Mouse (Mus musculus) liver, embryonic 11.5 days (tissue): ENCODE data around the gene Mt2. TPM values are rescaled to one million over a fixed set of nuclear protein-coding genes. Genes with fewer than 3 reads are reported as not detected.

Experiments used
- ATAC-seq: fragments of 200-750 bp; cut with Nextera tagmentation; replicated peaks from 2 replicates; pipeline ENCODE4 v1.8.0; 2017; ENCODE audit warnings: moderate number of reproducible peaks, mild to moderate bottlenecking, moderate TSS enrichment, moderate library complexity; ENCODE audit not compliant: low FRiP score
- DNase-seq: peaks from one replicate; pipeline ENCODE4 v3.0.0-alpha.2; 2017; ENCODE audit warnings: low spot score
- H3K27ac ChIP-seq: fragments of 300-500 bp; sonication (generic); 2 replicates; pipeline ENCODE4 v1.5.1; 2014; ENCODE audit warnings: mild to moderate bottlenecking, low read depth, low read length, control low read depth
- H3K27me3 ChIP-seq: fragments of 300-500 bp; sonication (generic); replicated peaks from 2 replicates; pipeline ENCODE4 v1.6.1; 2014; ENCODE audit warnings: low read length, mixed read lengths; ENCODE audit not compliant: control insufficient read depth, insufficient read depth
- H3K36me3 ChIP-seq: fragments of 300-500 bp; sonication (generic); 2 replicates; pipeline ENCODE4 v1.6.1; 2014; ENCODE audit warnings: mild to moderate bottlenecking, low read length, moderate library complexity, mixed read lengths; ENCODE audit not compliant: control insufficient read depth, insufficient read depth
- H3K4me1 ChIP-seq: fragments of 300-500 bp; sonication (generic); replicated peaks from 2 replicates; pipeline ENCODE4 v1.6.1; 2014; ENCODE audit warnings: low read length, mixed read lengths; ENCODE audit not compliant: control insufficient read depth, insufficient read depth
- H3K4me2 ChIP-seq: fragments of 300-500 bp; sonication (generic); 2 replicates; pipeline ENCODE4 v1.6.1; 2014; ENCODE audit warnings: mild to moderate bottlenecking, control low read depth, moderate library complexity
- H3K4me3 ChIP-seq: fragments of 300-500 bp; sonication (generic); 2 replicates; pipeline ENCODE4 v1.5.1; 2014; ENCODE audit warnings: low read depth, low read length, control low read depth
- H3K9ac ChIP-seq: fragments of 300-500 bp; sonication (generic); 2 replicates; pipeline ENCODE4 v1.6.1; 2014; ENCODE audit warnings: low read depth, low read length, control low read depth
- H3K9me3 ChIP-seq: fragments of 300-500 bp; sonication (generic); 2 replicates; pipeline ENCODE4 v1.6.1; 2016; ENCODE audit warnings: low read length, inconsistent platforms, mixed read lengths; ENCODE audit not compliant: control insufficient read depth
- WGBS: fragments of 180-500 bp; shearing (Covaris S2); extraction: QIAGEN DNeasy Blood & Tissue Kit; methylation state at CpG from one replicate; pipeline ENCODE4 v1.1.7; 2014; 5-methylcytosine and 5-hydroxymethylcytosine counted together
- polyA plus RNA-seq: library from polyadenylated mRNA; unstranded; fragments of >200 nt; fragmentation: Nextera tagmentation; extraction: Ambion mirVana; gene quantifications from 2 replicates; pipeline ENCODE4 v1.2.1, GENCODE M21; 2014

Gene Mt2
- polyA plus RNA-seq, 1 experiment from 2014 or later = 795 TPM

DNA sequence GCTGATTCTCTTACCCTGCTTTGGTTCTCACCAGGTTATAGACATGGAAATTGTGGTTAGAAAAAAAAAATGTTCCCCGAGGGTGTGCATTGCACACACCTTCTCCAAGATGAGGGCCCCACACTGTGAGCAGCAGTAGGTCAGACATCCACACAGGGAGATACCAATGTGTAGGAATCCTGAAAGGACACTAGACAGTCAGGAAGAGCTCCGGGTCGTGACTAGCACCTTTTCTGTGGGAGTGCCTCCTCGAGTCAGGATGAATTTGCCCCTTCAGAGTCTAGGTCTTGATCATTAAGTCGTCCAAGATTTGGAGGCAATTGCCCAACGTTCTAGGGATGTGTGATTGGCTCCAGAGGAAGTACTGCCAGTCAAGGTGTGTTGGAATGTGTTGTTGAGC lies 13.3 kb downstream of the Mt2 start:
- no peak overlapping the region for H3K4me3 ChIP-seq
- peak overlapping the region; percentile 60 for H3K4me2 ChIP-seq
- peaks cover 36% of the 10 kb centered on the region for H3K4me1 ChIP-seq
- H3K9me3 ChIP-seq = no peaks in the 10 kb centered on the region
- no peak overlapping the region for H3K9ac ChIP-seq
- ATAC-seq (no peak), DNase-seq (no peak)
- peak overlapping the region; percentile 4; the same call in 1 of the 2 replicates for H3K27ac ChIP-seq
- 63% methylated on average over 6 of the region's 6 CpGs for WGBS
- no peaks in the 10 kb centered on the region for H3K36me3 ChIP-seq
- peaks cover 41% of the 10 kb centered on the region for H3K27me3 ChIP-seq

DNA sequence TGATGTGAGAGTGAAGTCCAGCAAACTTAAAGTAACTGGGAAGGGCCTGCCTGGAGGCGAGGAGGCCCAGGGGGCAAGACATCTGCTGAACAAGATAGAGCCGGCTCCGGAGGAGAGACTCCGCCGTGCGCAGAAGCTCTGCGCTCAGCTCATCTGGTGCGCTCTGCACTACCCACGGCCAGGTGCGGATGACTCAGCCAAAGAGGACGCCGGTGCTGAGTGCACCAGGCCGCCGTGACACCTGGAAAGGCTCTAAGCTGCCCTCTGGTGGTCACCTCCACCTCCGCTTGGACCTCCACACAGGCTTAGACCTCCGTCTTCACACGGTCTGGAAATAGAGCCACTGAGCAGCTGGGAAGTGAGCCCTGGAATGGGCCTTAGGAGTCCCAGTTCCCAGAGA lies 14.1 kb downstream of the Mt2 start:
- WGBS = 4% methylated on average over 17 of the region's 17 CpGs
- H3K9ac ChIP-seq = peak overlapping the region; percentile 46
- DNase-seq (peak; percentile 69), ATAC-seq (peak; percentile 81)
- peaks cover 41% of the 10 kb centered on the region for H3K4me1 ChIP-seq
- peak overlapping the region; percentile 30 for H3K4me3 ChIP-seq
- peak overlapping the region; percentile 47 for H3K27ac ChIP-seq
- H3K9me3 ChIP-seq = no peaks in the 10 kb centered on the region
- no peaks in the 10 kb centered on the region for H3K36me3 ChIP-seq
- peak overlapping the region; percentile 60 for H3K4me2 ChIP-seq
- H3K27me3 ChIP-seq = peaks cover 41% of the 10 kb centered on the region

DNA sequence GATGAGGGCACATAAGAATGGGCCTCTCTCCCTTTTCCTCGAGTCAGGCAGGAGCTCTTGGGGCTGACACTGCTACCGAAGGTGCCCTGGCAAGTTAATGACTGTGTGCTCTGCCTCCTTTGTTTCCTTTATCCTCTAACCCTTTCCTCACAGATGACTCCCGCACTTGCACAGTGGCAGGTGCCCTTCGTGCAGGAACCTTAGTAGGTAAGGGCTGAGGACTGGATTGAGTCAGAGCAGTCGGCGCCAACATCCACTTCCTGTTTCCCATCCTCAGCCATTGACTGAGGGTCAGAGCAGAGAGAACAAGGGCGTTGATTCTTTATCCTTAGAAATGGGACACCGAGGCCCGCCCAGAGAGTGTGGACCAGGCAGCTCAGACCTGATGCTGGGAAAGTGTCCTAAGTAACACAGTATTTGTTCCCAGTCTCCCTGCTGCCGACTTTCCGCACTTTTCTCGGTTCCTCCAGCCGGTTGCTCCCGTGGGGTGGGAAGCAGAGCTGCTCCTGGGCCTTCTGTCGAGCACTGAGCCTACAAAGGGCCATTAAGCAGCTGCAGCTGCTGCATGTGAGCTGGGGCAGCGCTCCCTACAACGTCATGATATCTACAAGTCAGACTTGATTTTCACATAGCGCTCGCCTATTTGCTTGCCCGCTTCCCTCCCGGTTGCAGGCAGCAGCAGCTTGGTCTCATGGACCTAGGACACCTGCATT lies 15.0 kb downstream of the Mt2 start:
- no peaks in the 10 kb centered on the region for H3K9me3 ChIP-seq
- H3K36me3 ChIP-seq = no peaks in the 10 kb centered on the region
- WGBS = 34% methylated on average over 21 of the region's 21 CpGs
- peak overlapping the region; percentile 46 for H3K9ac ChIP-seq
- no peak overlapping the region for H3K4me3 ChIP-seq
- peak overlapping the region; percentile 47 for H3K27ac ChIP-seq
- no peak for ATAC-seq
- peaks cover 38% of the 10 kb centered on the region for H3K4me1 ChIP-seq
- DNase-seq = no peak
- peaks cover 37% of the 10 kb centered on the region for H3K27me3 ChIP-seq
- peak overlapping the region; percentile 60 for H3K4me2 ChIP-seq

DNA sequence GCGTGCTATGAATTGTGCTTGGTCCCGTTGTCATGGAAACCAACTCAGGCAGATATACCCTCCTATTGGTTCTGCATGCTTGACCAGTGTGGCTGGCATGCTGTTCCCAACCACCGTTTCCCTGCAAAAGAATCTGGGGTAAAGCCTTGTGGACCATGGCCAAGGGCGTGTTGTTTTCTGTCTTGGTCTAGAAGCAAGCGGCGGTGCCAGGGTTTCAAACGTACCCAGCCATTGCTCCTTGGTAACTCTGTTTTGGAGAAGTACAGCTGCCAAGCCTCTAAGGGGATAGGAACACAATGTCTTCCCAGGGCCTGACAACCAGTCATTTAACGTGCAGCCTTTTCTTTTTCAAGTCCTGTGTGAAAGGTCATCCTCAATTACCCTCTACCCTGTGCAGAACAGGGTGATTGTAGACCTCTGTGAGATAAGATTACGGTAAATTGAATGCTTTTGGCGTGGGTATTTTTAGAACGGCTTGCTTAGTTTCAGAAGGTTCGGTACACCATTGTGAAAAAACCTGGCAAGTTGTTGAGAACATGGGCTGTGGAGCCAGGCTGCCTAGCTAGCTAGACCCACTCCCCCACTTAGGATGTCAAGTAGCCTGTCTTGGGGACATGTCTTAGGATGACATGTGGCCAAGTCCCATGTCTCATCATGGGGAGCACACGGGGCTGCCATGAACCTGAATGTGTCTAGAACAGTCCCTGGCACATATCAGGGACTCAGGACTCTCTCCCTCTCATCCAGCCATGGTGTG lies 17.0 kb downstream of the Mt2 start:
- peaks cover 24% of the 10 kb centered on the region for H3K4me1 ChIP-seq
- H3K4me2 ChIP-seq = no peak overlapping the region
- no peak overlapping the region for H3K27ac ChIP-seq
- ATAC-seq (no peak), DNase-seq (no peak)
- H3K9me3 ChIP-seq = no peaks in the 10 kb centered on the region
- no peak overlapping the region for H3K9ac ChIP-seq
- peaks cover 24% of the 10 kb centered on the region for H3K27me3 ChIP-seq
- H3K4me3 ChIP-seq = no peak overlapping the region
- no peaks in the 10 kb centered on the region for H3K36me3 ChIP-seq
- WGBS = 64% methylated on average over 13 of the region's 13 CpGs

DNA sequence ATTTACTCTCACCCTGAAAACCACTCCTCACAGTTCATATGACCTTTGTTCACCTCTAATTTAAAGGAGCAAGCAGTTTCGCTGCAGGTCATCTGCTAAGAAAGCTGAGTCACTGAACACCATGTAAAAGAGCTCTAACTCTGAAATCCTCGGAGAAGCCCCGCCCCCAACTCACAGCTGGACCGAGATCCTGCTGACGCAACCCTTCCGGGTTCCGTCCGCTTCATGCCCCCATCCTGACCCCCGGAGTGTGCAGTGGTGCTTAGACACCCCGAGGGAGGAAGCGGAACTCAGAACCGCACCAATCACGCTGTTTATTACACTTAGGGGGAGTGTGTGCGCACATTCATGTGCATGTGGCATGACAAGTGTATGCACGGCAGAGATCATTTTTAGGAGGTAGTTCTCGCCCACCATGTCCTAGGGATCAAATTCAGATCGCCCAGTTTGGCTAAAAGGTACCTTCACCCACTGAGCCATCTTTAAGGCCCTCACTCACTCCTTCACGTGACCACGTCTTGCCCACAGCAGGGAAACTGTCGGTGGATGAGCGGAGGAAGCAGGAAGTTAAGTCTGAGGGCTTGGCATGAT lies 18.7 kb downstream of the Mt2 start:
- Histone ChIP-seq H3K4me1 (peaks cover 23% of the 10 kb centered on the region), H3K4me3 (peak overlapping the region; percentile 54), H3K27me3 (peaks cover 15% of the 10 kb centered on the region), H3K4me2 (peak overlapping the region; percentile 76), H3K27ac (no peak overlapping the region; the same call in 1 of the 2 replicates), H3K36me3 (no peaks in the 10 kb centered on the region), H3K9ac (peak overlapping the region; percentile 66), H3K9me3 (no peaks in the 10 kb centered on the region)
- DNase-seq (peak; percentile 72), ATAC-seq (peak; percentile 53)
- 14% methylated on average over 21 of the region's 21 CpGs for WGBS

DNA sequence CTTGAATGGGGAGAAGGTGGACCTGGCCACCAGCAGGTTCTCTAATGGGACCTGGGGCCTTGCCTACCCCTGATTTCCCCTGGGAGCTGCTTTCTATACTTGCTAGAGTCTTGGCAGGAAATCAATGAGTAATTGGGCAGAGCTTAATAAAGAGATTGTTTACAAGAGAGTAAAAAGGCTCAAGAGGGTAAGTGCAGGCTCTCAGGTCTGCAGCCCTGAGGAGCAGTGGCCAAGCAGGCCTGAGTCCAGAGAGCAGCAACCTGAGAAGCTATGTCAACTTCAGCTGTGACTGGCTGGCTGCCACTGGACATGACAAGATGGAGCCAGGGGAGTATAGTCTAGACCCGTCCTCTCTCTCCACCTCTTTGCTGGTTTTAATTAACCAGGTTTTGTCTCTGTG lies 20.5 kb downstream of the Mt2 start:
- no peaks in the 10 kb centered on the region for H3K36me3 ChIP-seq
- 0 out of 2 replicates have a peak, but pooled peaks cover 3% of the 10 kb centered on the region for H3K27me3 ChIP-seq
- no peak for ATAC-seq
- peaks cover 12% of the 10 kb centered on the region; the same call in 1 of the 2 replicates for H3K4me1 ChIP-seq
- no peak overlapping the region for H3K9ac ChIP-seq
- H3K9me3 ChIP-seq = no peaks in the 10 kb centered on the region
- no peak overlapping the region for H3K4me3 ChIP-seq
- no peak overlapping the region for H3K27ac ChIP-seq
- no peak for DNase-seq
- WGBS = 83% methylated on average over 1 of the region's 1 CpGs
- H3K4me2 ChIP-seq = no peak overlapping the region

DNA sequence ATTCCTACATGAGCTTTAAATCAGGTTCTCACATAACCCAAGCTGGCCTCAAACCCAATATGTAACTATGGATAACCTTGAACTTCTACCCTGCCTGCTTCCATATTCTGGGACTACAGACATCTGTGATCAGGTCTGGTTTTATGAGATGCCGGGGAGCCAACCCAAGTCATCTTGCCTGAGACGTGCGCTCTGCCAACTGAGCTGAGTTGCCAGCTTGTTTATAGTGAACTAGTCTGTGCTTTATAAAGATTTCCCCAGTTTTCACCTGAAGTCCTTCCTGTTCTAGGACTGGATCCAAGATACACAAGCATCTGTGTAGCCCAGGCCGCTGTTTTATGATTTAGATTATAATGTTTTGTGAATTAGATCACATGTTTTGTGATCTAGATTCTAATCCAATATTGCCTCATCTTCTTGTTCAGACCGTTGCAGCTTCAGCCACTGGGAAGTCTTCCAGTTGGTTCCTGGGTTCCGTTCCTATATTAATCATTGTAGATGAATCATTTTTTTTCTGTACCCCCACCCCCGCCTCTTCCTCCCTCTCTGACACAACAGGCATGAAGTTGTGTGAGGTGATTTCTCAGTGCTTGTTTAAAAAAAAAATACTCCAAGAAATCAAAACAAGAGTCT lies 22.2 kb downstream of the Mt2 start:
- Histone ChIP-seq H3K27me3 (0 out of 2 replicates have a peak, but pooled peaks cover 3% of the 10 kb centered on the region), H3K36me3 (no peaks in the 10 kb centered on the region), H3K4me2 (no peak overlapping the region), H3K27ac (no peak overlapping the region), H3K4me3 (no peak overlapping the region), H3K4me1 (peaks cover 10% of the 10 kb centered on the region; the same call in 1 of the 2 replicates), H3K9me3 (no peaks in the 10 kb centered on the region), H3K9ac (no peak overlapping the region)
- ATAC-seq (no peak), DNase-seq (no peak)
- 83% methylated on average over 7 of the region's 7 CpGs for WGBS

DNA sequence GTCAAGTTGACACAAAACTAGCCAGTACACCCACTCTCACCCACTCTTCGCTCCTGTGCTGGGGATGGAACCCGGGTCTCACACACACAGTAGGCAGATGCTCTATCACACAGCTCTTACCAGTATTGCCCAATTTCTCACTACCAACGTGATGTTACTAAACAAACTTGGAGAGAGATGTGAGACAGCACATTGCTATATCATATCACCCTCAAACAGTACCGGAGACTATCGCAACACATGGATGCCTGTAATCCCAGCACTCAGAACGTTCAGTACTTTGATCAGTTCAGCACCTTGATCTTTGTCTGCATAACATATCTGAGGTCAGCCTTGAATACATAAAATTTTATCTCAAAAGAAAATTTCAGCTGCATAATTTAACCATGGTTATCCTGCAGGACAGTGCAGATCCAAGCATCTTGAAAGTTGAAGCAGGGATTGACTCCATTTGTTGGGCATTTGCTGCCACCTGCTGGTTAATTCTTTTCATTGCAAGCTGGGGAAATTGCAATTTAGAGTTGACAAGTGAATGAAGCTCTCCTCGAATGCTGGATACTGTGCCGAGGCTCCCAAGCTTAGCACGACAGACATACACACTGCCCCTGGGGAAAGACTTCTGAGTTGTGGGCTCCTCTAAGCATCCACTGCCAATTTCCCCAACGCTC lies 26.9 kb downstream of the Mt2 start:
- H3K9ac ChIP-seq = no peak overlapping the region
- H3K27me3 ChIP-seq = 0 out of 2 replicates have a peak, but pooled peaks cover 3% of the 10 kb centered on the region
- ATAC-seq = 0 out of 2 replicates have a peak, but pooled peaks have one; percentile 23
- no peak overlapping the region for H3K4me3 ChIP-seq
- no peaks in the 10 kb centered on the region for H3K36me3 ChIP-seq
- 44% methylated on average over 10 of the region's 10 CpGs for WGBS
- H3K9me3 ChIP-seq = no peaks in the 10 kb centered on the region
- no peak overlapping the region for H3K4me2 ChIP-seq
- no peak overlapping the region for H3K27ac ChIP-seq
- peak; percentile 65 for DNase-seq
- H3K4me1 ChIP-seq = no peaks in the 10 kb centered on the region
